Mouse (Mus musculus) lung, embryonic 14.5 days (tissue): ENCODE measurements around the gene Nelfb. TPM values are rescaled to one million over a fixed set of nuclear protein-coding genes. Genes with fewer than 3 reads are reported as not detected.

Experiments
- ATAC-seq: fragments of 200-750 bp; cut with Nextera tagmentation; 2 replicates; pipeline ENCODE4 v1.8.0; 2017; ENCODE audit warnings: mild to moderate bottlenecking, moderate TSS enrichment, moderate library complexity; ENCODE audit not compliant: insufficient read depth
- DNase-seq: peaks from one replicate; pipeline ENCODE4 v3.0.0-alpha.2; 2015
- H3K27ac ChIP-seq: fragments of 300-500 bp; sonication (generic); 2 replicates; pipeline ENCODE4 v1.5.1; 2014; ENCODE audit warnings: low read depth, mild to moderate bottlenecking, moderate library complexity
- H3K27me3 ChIP-seq: fragments of 300-500 bp; sonication (generic); 2 replicates; pipeline ENCODE4 v1.6.1; 2014; ENCODE audit warnings: low read length, control low read depth; ENCODE audit not compliant: insufficient read depth
- H3K36me3 ChIP-seq: fragments of 300-500 bp; sonication (generic); 2 replicates; pipeline ENCODE4 v1.6.1; 2014; ENCODE audit warnings: control low read depth; ENCODE audit not compliant: insufficient read depth
- H3K4me1 ChIP-seq: fragments of 300-500 bp; sonication (generic); 2 replicates; pipeline ENCODE4 v1.6.1; 2014; ENCODE audit warnings: antibody characterized with exemption, control low read depth; ENCODE audit not compliant: insufficient read depth
- H3K4me2 ChIP-seq: fragments of 300-500 bp; sonication (generic); 2 replicates; pipeline ENCODE4 v1.6.1; 2014; ENCODE audit warnings: mild to moderate bottlenecking
- H3K4me3 ChIP-seq: fragments of 300-500 bp; sonication (generic); 2 replicates; pipeline ENCODE4 v1.5.1; 2014; ENCODE audit warnings: low read depth, low read length
- H3K9ac ChIP-seq: fragments of 300-500 bp; sonication (generic); 2 replicates; pipeline ENCODE4 v1.6.1; 2014
- H3K9me3 ChIP-seq: fragments of 300-500 bp; sonication (generic); 2 replicates; pipeline ENCODE4 v1.6.1; 2016; ENCODE audit warnings: low read depth, low read length, control low read depth
- CTCF ChIP-seq: IDR thresholded peaks from 2 replicates; pipeline ENCODE4 v1.5.1; 2016; ENCODE audit warnings: antibody characterized with exemption, low read depth
- WGBS: fragments of 180-500 bp; shearing (Covaris S2); extraction: QIAGEN DNeasy Blood & Tissue Kit; methylation state at CpG from one replicate; pipeline ENCODE4 v1.1.7; 2014; 5-methylcytosine and 5-hydroxymethylcytosine counted together
- polyA plus RNA-seq: library from polyadenylated mRNA; unstranded; fragments of >200 nt; fragmentation: Nextera tagmentation; extraction: Ambion mirVana; gene quantifications from 2 replicates; pipeline ENCODE4 v1.2.1, GENCODE M21; 2014

Gene Nelfb
- polyA plus RNA-seq, 1 experiment from 2014 or later, result 108 TPM

GRCm38 (mm10) chr2:25157655-25158054 is 53.6 kb downstream of the Nelfb start:
- no peaks in the 10 kb centered on the region for H3K36me3 ChIP-seq
- ATAC-seq (no peak), DNase-seq (peak; percentile 72)
- H3K4me3 ChIP-seq, result no peak overlapping the region
- no peak overlapping the region for H3K9ac ChIP-seq
- H3K27me3 ChIP-seq, result no peaks in the 10 kb centered on the region
- H3K27ac ChIP-seq, result no peak overlapping the region
- peaks cover 2% of the 10 kb centered on the region; the same call in 1 of the 2 replicates for H3K4me1 ChIP-seq
- WGBS, result 40% methylated on average over 2 of the region's 2 CpGs
- H3K9me3 ChIP-seq, result no peaks in the 10 kb centered on the region
- peak; percentile 68 for TF ChIP-seq CTCF
- H3K4me2 ChIP-seq, result no peak overlapping the region

GRCm38 (mm10) chr2:25156990-25157389 is 54.3 kb downstream of the Nelfb start:
- WGBS, result 51% methylated on average over 2 of the region's 2 CpGs

GRCm38 (mm10) chr2:25156177-25156576 is 55.1 kb downstream of the Nelfb start:
- Histone ChIP-seq H3K27me3 (no peaks in the 10 kb centered on the region), H3K36me3 (no peaks in the 10 kb centered on the region), H3K4me1 (no peaks in the 10 kb centered on the region), H3K4me2 (no peak overlapping the region), H3K27ac (no peak overlapping the region), H3K4me3 (no peak overlapping the region), H3K9me3 (no peaks in the 10 kb centered on the region), H3K9ac (no peak overlapping the region)
- WGBS, result 82% methylated on average over 3 of the region's 3 CpGs
- DNase-seq, result no peak
- no peak for ATAC-seq
- TF ChIP-seq CTCF, result no peak

More at GRCm38 (mm10) chr2:25156990-25157389, 54.3 kb downstream of the Nelfb start:
- Histone ChIP-seq H3K9me3 (no peaks in the 10 kb centered on the region), H3K27ac (no peak overlapping the region), H3K27me3 (no peaks in the 10 kb centered on the region), H3K4me1 (no peaks in the 10 kb centered on the region), H3K9ac (no peak overlapping the region), H3K4me2 (no peak overlapping the region), H3K4me3 (no peak overlapping the region), H3K36me3 (no peaks in the 10 kb centered on the region)
- DNase-seq (no peak), ATAC-seq (no peak)
- peak; percentile 51 for TF ChIP-seq CTCF

DNA sequence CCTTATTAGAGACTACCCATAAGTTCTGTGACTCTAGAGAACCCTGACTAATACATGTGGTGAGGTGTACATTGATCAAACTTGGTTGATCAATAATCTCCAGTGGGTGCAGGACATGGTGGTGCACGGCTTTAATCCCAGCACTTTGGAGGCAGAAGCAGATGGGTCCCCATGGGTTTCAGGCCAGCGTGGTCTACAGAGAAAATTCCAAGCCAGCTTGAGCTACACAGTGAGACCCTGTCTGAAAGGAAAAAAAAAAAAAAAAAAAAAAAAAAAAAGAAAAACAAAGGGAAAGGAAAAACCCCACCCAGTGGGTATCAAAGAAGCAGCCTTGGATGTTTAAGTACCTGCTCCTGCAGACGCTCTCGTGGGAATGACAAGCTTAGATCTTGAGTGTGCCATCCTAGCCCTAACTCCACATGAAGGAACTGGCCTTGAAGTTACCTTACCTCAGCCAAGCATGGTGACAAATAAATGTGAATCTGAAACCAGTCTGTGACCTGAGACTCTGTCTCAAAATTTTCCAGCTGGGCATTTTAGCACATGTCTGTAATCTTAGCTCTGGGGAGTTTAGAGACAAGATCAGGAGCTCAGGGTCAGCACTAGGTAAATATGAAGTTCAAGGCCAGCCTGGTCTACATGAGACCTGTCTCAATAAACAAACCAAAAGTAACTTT is 59.9 kb downstream of the Nelfb start:
- Histone ChIP-seq H3K4me1 (no peaks in the 10 kb centered on the region), H3K9ac (no peak overlapping the region), H3K27me3 (no peaks in the 10 kb centered on the region), H3K9me3 (no peaks in the 10 kb centered on the region), H3K4me3 (no peak overlapping the region), H3K36me3 (no peaks in the 10 kb centered on the region), H3K27ac (no peak overlapping the region), H3K4me2 (no peak overlapping the region)
- no peak for ATAC-seq
- DNase-seq, result no peak
- 63% methylated on average over 4 of the region's 4 CpGs for WGBS
- no peak for TF ChIP-seq CTCF

Other genes starting within 250 kb of the Nelfb start
- 26.4 and 29.3 TPM in 2 replicates for gene Dph7, start 249.1 kb downstream of the Nelfb start, polyA plus RNA-seq
- 106 and 115 TPM in 2 replicates for gene Mrpl41, start 236.4 kb downstream of the Nelfb start, polyA plus RNA-seq
- gene Pnpla7, start 235.5 kb downstream of the Nelfb start, polyA plus RNA-seq, result 6.6 and 6.7 TPM in 2 replicates
- 59.9 and 67.8 TPM in 2 replicates for gene Nsmf, start 157.1 kb downstream of the Nelfb start, polyA plus RNA-seq
- gene Entpd8, start 131.2 kb downstream of the Nelfb start, polyA plus RNA-seq, result not detected in 2 replicates
- gene Noxa1, start 116.3 kb downstream of the Nelfb start, polyA plus RNA-seq, result 0.41 and 0.68 TPM in 2 replicates
- 13.7 and 14.9 TPM in 2 replicates for gene Nrarp, start 30.7 kb downstream of the Nelfb start, polyA plus RNA-seq
- gene Tor4a, start 14.6 kb downstream of the Nelfb start, polyA plus RNA-seq, result 7.5 and 8.2 TPM in 2 replicates
- not detected in 2 replicates for gene Stpg3, start 3.1 kb upstream of the Nelfb start, polyA plus RNA-seq
- gene Fam166a, start 7.3 kb upstream of the Nelfb start, polyA plus RNA-seq, result 0.47 TPM in 1 of 2 replicates, not detected in the other
- 593 and 610 TPM in 2 replicates for gene Tubb4b, start 13.2 kb upstream of the Nelfb start, polyA plus RNA-seq
- gene Slc34a3, start 22.9 kb upstream of the Nelfb start, polyA plus RNA-seq, result not detected in 2 replicates
- not detected in 2 replicates for gene Rnf224, start 25.3 kb upstream of the Nelfb start, polyA plus RNA-seq
- gene Rnf208, start 30.8 kb upstream of the Nelfb start, polyA plus RNA-seq, result 7.7 and 9.9 TPM in 2 replicates
- gene Cysrt1, start 31.0 kb upstream of the Nelfb start, polyA plus RNA-seq, result not detected in 2 replicates
- gene AL732309.1, start 35.4 kb upstream of the Nelfb start, polyA plus RNA-seq, result 3.5 and 3.6 TPM in 2 replicates
- 14.5 and 16.4 TPM in 2 replicates for gene Tmem203, start 44.0 kb upstream of the Nelfb start, polyA plus RNA-seq
- gene Tprn, start 51.1 kb upstream of the Nelfb start, polyA plus RNA-seq, result 4.7 and 5.0 TPM in 2 replicates
- 217 and 229 TPM in 2 replicates for gene Ssna1, start 60.9 kb upstream of the Nelfb start, polyA plus RNA-seq
- 109 and 119 TPM in 2 replicates for gene Anapc2, start 61.0 kb upstream of the Nelfb start, polyA plus RNA-seq
- gene Tmem210, start 76.7 kb upstream of the Nelfb start, polyA plus RNA-seq, result not detected in 2 replicates
- gene Lrrc26, start 78.4 kb upstream of the Nelfb start, polyA plus RNA-seq, result 0.46 and 0.89 TPM in 2 replicates
- gene Grin1, start 107.7 kb upstream of the Nelfb start, polyA plus RNA-seq, result 0.78 and 0.84 TPM in 2 replicates
- 70.9 and 76.4 TPM in 2 replicates for gene Man1b1, start 120.8 kb upstream of the Nelfb start, polyA plus RNA-seq
- gene Dpp7, start 144.9 kb upstream of the Nelfb start, polyA plus RNA-seq, result 13.9 and 16.6 TPM in 2 replicates
- 17.4 and 20.1 TPM in 2 replicates for gene Uap1l1, start 154.2 kb upstream of the Nelfb start, polyA plus RNA-seq
- gene Sapcd2, start 160.8 kb upstream of the Nelfb start, polyA plus RNA-seq, result 42.0 and 45.5 TPM in 2 replicates
- 0.92 and 1.2 TPM in 2 replicates for gene Entpd2, start 184.4 kb upstream of the Nelfb start, polyA plus RNA-seq
- gene Npdc1, start 187.9 kb upstream of the Nelfb start, polyA plus RNA-seq, result 19.5 and 20.5 TPM in 2 replicates
- not detected in 2 replicates for gene Fut7, start 211.8 kb upstream of the Nelfb start, polyA plus RNA-seq
- 3.9 and 4.6 TPM in 2 replicates for gene Abca2, start 217.2 kb upstream of the Nelfb start, polyA plus RNA-seq
- gene Clic3, start 245.3 kb upstream of the Nelfb start, polyA plus RNA-seq, result 20.0 and 30.2 TPM in 2 replicates
- 15.8 and 23.5 TPM in 2 replicates for gene Paxx, start 249.6 kb upstream of the Nelfb start, polyA plus RNA-seq